Mouse (Mus musculus) testis, adult 2 months (tissue): Measurements from ENCODE around the gene Rasgef1b.

Experiments
- CTCF ChIP-seq: fragments of 200-500 bp; IDR thresholded peaks from 2 replicates; pipeline ENCODE4 v1.5.1; 2012; ENCODE audit warnings: low read depth, mild to moderate bottlenecking, inconsistent platforms, low read length, moderate library complexity; ENCODE audit not compliant: control insufficient read depth, insufficient read depth, insufficient replicate concordance
- POLR2A ChIP-seq: fragments of 200-500 bp; IDR thresholded peaks from 2 replicates; pipeline ENCODE4 v1.6.1; 2012; ENCODE audit warnings: low read depth, mild to moderate bottlenecking, inconsistent platforms, low read length, moderate library complexity; ENCODE audit not compliant: control insufficient read depth

DNA sequence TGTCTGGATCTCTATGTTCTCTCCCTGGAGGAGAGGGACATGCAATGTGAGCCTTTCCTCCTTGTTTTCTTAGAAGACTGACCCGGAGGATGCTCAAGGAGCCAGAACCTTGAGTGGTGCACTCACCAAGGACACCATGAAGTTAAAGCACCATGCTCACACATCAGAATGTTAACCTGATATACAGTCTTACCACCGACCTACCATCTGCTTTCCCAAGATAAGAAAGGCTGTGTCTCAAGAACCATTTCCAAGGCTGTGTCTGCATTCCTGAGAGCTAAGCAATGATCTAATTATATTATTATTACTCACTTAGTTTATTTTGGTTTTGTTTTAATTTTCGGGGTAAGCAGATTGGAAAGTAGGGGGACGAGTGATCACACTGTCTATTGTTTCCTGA lies 203.2 kb downstream of the Rasgef1b start:
- no peak for TF ChIP-seq CTCF
- TF ChIP-seq POLR2A = no peak
